Mouse (Mus musculus) spleen, adult 12 weeks (tissue): Measurements from ENCODE around the gene Hist1h3g.

Source experiments
- DNase-seq: peaks from one replicate; pipeline ENCODE4 v3.0.0; 2022; ENCODE audit warnings: low spot score

Hist1h3g gene

GRCm38 (mm10) chr13:23581408-23582218 is 46.4 kb downstream of the Hist1h3g start, which contains the start of gene Hist1h4d:
Gene Hist1h4d, plus strand, starts transcription at chr13:23581598.
- DNase-seq, result peak; percentile 97

GRCm38 (mm10) chr13:23582219-23583056 is 47.2 kb downstream of the Hist1h3g start:
- no peak for DNase-seq

DNA sequence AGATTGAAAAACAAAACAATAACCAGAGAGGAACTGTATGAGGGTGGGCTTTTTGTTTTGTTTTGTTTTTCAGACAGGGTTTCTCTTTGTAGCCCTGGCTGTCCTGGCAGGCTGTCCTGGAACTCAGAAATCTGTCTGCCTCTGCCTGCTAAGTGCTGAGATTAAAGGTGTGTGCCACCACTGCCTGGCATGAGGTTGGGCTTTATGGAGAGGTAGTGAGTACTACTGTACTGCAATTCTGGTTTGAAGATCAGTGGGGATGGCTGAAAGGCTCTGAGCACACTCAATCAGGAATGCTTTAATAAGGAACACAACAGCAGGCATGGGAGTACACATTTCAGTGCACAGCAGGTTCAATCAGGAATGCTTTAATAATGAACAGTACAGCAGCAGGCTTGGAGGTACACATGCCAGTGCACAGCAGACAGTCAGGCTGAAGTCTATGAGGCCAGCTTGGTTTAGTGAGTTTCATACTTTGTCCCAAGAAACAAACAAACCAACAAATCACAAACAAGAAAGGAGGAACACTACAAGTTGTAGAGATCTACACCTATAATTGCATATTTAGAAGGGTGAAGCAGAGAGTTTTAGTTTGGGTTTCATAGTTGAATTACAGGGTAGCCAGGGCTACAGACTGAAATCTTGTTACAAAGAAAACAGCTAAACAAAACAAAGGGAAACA is 48.3 kb downstream of the Hist1h3g start:
- no peak for DNase-seq

GRCm38 (mm10) chr13:23584331-23584730 is 49.1 kb downstream of the Hist1h3g start:
- no peak for DNase-seq

GRCm38 (mm10) chr13:23585029-23585441 is 49.8 kb downstream of the Hist1h3g start:
- DNase-seq, result peak; percentile 78
